Mouse (Mus musculus) brown adipose tissue, adult 24 weeks (tissue): ENCODE results near the gene Fads6. TPM values are rescaled to one million over a fixed set of nuclear protein-coding genes. Genes with fewer than 3 reads are reported as not detected.
A peak's percentile ranks its signal among the peaks of the same experiment; 100 is the strongest.

ENCODE experiments used
- H3K27ac ChIP-seq: fragments of 200-500 bp; replicated peaks from 2 replicates; pipeline ENCODE4 v1.5.1; 2012; ENCODE audit warnings: low read depth, mild to moderate bottlenecking, low read length
- H3K4me1 ChIP-seq: fragments of 200-500 bp; 2 replicates; pipeline ENCODE4 v1.6.1; 2012; ENCODE audit warnings: low read length, mixed read lengths; ENCODE audit not compliant: control insufficient read depth, insufficient read depth, insufficient read length
- H3K4me3 ChIP-seq: fragments of 200-500 bp; 2 replicates; pipeline ENCODE4 v1.5.1; 2012; ENCODE audit warnings: low read depth, mild to moderate bottlenecking, low read length, moderate library complexity; ENCODE audit not compliant: insufficient read depth
- polyA plus RNA-seq: library from polyadenylated mRNA; stranded (reverse); fragments of >200 nt; gene quantifications from 2 replicates; pipeline ENCODE4 v1.2.4, GENCODE M21; 2012; ENCODE audit not compliant: missing spikeins, insufficient read depth, insufficient read length

Gene Fads6
- polyA plus RNA-seq, 1 experiment = 0.40 TPM

DNA sequence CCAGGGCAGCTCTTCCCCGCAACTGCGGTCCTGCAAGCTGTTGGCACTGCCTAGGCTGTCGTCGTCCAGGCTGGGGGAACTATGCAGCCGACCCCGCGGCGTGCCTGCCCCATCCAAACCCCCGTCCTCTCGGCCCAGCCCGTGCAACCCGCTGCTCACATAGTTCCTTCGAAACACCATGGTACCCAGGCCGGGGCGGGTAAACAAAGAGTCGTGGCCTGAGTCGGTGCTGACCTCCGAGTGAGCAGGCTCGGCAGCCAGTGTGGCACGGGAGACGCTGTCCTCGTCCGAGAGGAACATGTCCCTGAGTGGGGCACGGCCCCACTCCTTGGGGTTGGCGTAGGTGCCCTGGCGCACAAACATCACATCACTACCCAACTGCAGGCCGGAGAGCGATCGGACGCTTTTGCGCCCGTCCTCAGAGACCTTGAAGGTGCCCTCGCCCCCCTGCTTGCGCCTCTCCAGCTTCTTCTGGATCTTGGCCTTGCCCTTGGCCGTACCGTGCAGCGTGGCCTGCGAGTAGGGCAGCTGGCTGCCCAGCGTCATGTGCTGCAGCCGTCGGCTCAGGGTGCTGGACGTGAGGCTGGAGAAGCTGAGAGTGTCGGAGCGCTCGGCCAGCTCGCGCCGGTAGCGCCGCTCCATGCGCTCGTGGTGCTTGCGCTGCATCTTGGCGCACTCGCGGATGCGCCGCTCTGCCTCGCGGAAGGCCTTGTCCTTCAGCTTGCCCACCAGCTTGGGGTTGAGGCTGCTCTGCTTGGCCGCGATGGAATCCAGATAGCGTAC lies 21.0 kb upstream of the Fads6 start:
- no peak overlapping the region for H3K27ac ChIP-seq
- H3K4me3 ChIP-seq = no peak overlapping the region
- no peaks in the 10 kb centered on the region for H3K4me1 ChIP-seq

DNA sequence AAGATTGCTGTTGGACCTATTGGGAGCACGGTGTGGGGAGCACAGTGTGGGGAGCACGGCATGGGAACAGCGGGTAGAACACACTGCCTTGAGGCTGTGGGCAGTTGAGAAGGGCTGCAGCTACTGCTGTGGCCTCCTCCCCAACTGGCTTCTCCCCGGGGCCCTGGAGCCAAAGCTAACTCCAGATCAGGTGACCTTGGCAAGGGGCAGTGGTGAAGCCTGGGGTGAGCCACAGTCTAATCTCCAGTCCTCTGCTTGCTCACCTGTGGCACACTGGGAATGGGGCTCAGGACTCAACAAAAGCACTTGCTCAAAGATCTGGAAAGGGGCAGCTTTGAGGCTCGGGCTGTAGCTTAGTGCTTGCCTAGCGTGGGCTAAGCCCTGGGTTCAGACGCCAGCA lies 19.7 kb upstream of the Fads6 start:
- no peak overlapping the region for H3K27ac ChIP-seq
- no peak overlapping the region for H3K4me3 ChIP-seq
- no peaks in the 10 kb centered on the region for H3K4me1 ChIP-seq

GRCm38 (mm10) chr11:115314249-115314648 lies 16.8 kb upstream of the Fads6 start:
- H3K27ac ChIP-seq = no peak overlapping the region
- H3K4me3 ChIP-seq = no peak overlapping the region
- H3K4me1 ChIP-seq = no peaks in the 10 kb centered on the region

GRCm38 (mm10) chr11:115308781-115309180 lies 11.3 kb upstream of the Fads6 start:
- Histone ChIP-seq H3K27ac (no peak overlapping the region), H3K4me3 (no peak overlapping the region), H3K4me1 (no peaks in the 10 kb centered on the region)

GRCm38 (mm10) chr11:115306863-115307262 lies 9.4 kb upstream of the Fads6 start, which contains the start of gene Otop2:
Gene Otop2, plus strand, starts transcription at chr11:115307163.
- H3K27ac ChIP-seq = no peak within 1 kb of the TSS
- H3K4me3 ChIP-seq = no peak within 1 kb of the TSS
- H3K4me1 ChIP-seq = no peaks in the 10 kb centered on the region

DNA sequence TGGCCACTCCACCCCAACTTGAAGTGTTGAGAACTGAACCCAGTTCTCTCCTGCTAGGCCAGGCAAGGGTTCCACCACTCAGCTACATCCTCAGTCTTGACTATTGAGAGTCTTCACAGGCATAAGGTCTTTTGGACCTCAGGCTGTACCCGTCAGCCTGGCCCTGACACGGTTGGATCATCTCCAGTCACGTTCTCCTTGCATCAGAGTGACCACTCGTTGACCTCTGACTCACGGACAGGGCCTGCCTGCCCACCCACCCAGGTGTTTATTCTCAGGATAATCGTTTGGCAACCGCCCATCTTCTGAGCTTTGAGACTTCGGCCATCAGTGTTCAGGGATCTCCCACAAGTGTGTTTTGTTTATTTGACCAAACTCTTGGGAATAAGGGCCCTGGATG lies 5.7 kb upstream of the Fads6 start:
- Histone ChIP-seq H3K27ac (no peak overlapping the region), H3K4me1 (no peaks in the 10 kb centered on the region), H3K4me3 (no peak overlapping the region)

GRCm38 (mm10) chr11:115301351-115301750 lies 3.9 kb upstream of the Fads6 start:
- no peak overlapping the region for H3K4me3 ChIP-seq
- peaks cover 5% of the 10 kb centered on the region; the same call in 1 of the 2 replicates for H3K4me1 ChIP-seq
- no peak overlapping the region for H3K27ac ChIP-seq

- H3K4me1 ChIP-seq = peaks cover 5% of the 10 kb centered on the region; the same call in 1 of the 2 replicates
- no peak overlapping the region for H3K27ac ChIP-seq
- H3K4me3 ChIP-seq = no peak overlapping the region
Measured at GRCm38 (mm10) chr11:115300745-115301144, 3.3 kb upstream of the Fads6 start.

DNA sequence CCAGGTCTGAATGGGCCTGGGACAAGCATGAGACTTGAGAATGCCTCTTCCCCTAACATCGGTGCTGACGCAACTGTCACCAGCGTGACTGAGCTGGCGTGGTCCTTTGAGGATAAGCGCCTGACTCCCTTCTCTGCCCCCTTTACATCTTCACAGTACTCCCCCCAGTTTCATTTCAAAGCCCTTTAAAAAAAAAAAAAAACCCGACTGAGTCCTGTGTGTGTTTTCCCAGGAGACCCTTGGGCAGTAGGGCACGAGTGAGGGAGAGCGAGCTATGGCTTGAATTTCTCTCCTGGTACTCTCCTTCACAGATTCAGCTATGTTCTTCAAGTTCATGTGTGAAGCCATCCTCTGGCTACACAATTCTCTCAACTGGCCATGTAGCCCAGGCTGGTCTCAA lies 697 bp upstream of the Fads6 start:
- peaks cover 5% of the 10 kb centered on the region; the same call in 1 of the 2 replicates for H3K4me1 ChIP-seq
- H3K4me3 ChIP-seq = no peak overlapping the region
- no peak overlapping the region for H3K27ac ChIP-seq

DNA sequence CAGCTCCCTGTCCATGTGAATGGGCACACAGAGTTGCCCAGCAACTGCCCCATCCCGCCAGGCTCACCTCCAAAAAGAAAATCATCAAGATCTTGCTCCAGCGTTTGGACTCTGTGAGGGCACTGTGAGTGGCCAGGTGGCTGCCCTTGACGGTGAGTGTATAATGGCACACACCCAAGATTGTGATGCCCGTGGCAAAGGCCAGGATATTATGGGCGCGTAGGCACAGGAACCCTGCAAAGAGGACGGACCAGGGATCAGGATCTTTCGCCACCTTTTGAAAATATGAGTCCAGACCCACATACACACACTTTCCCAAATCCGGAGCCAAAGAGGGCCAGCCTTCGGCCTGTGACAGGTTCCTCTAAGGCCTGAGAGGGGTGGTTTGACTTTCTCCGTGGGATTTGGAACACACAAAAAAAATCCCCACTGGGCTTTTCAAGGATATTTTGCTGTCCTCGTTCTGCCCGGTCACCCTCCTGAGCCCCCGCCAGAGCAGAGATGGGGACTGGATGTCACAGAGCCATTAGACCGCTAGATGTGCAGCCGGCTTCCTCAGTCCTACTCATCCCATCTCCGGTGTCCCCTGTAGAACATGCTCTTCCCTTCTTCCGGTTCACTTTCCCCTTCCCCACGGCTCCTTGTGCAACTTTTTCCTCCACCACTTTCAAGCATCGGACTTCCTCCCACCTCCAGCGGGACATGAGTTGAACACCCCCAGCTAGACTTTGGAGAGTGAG lies 822 bp downstream of the Fads6 start:
- Histone ChIP-seq H3K4me3 (peak overlapping the region; percentile 62), H3K27ac (no peak overlapping the region)

GRCm38 (mm10) chr11:115295939-115296338 lies 1.5 kb downstream of the Fads6 start:
- H3K4me1 ChIP-seq = peaks cover 5% of the 10 kb centered on the region; the same call in 1 of the 2 replicates
- no peak overlapping the region for H3K4me3 ChIP-seq
- no peak overlapping the region for H3K27ac ChIP-seq

More for the DNA sequence above, 822 bp downstream of the Fads6 start:
- H3K4me1 ChIP-seq = peaks cover 5% of the 10 kb centered on the region; the same call in 1 of the 2 replicates

DNA sequence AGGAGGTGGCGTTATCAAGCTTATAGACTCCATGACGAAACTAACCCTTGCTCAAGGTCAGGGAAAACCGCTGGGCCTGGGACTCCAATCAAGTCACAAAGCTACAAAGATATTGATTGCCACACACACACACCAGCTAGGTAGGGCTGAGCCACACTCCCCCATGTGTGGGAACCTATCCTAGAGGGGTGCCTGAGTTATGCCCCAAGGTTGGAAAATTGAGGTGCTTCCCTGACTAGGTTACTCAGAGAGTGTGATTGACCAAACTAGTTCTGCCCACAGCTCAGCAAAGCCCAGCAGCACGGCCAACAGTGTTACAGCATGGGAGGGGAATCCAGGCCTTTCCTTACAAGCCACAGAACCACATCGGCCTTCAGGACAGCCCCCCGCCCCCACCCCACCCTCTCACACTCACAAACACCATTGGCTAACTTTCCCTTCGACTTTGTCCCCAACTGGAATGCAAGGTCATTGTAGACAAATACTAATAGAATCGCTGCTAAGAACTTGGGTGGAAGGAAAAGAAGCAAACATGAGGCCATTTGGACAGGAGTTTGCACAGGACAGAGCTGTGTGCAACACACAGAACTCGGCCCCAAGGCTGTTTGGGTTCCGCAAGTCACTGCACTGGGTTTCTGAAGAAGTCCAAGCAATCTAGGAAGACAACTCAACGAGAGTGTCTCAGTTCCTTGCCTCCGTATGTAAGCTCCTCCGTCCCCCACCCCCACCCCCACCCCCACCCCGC lies 4.7 kb downstream of the Fads6 start:
- Histone ChIP-seq H3K27ac (no peak overlapping the region), H3K4me1 (peaks cover 7% of the 10 kb centered on the region), H3K4me3 (no peak overlapping the region)

GRCm38 (mm10) chr11:115291503-115291902 lies 6.0 kb downstream of the Fads6 start:
- Histone ChIP-seq H3K4me1 (peaks cover 2% of the 10 kb centered on the region), H3K27ac (no peak overlapping the region), H3K4me3 (no peak overlapping the region)

DNA sequence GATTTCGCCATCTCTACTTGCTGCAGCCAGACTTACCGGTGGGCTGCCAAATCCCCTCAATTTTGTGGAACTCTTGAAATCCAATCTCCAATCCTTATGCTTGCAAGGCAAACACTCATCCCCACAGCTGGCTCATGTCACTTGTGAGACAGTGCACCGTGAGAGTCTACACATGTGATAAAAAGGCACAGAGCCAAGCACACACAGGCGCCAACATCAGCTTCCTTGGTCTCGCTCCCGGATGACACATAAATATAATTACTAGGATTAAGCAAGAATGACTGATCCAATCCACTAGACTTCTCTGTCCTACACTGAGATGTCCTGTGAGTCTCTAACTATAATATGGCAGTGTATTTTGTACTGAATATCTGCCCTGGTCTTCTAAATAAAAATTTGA lies 6.5 kb downstream of the Fads6 start:
- Histone ChIP-seq H3K4me3 (no peak overlapping the region), H3K27ac (no peak overlapping the region), H3K4me1 (peaks cover 2% of the 10 kb centered on the region)

GRCm38 (mm10) chr11:115290314-115290713 lies 7.1 kb downstream of the Fads6 start:
- no peak overlapping the region for H3K27ac ChIP-seq
- H3K4me1 ChIP-seq = peaks cover 2% of the 10 kb centered on the region
- H3K4me3 ChIP-seq = no peak overlapping the region
